Mouse (Mus musculus): Measurements from ENCODE around the gene Eci2. TPM values are rescaled to one million over a fixed set of nuclear protein-coding genes. Genes with fewer than 3 reads are reported as not detected.
"Not testable (repeated sequence)": the region's sequence is repeated elsewhere in the genome, so short reads cannot be mapped to it uniquely, and the experiment has no call there.

The Eci2 gene
- total RNA-seq, 1 experiment from 2014 or later: 110 TPM

- no peak for DNase-seq
Observed at GRCm38 (mm10) chr13:34991581-34992273, 35.2 kb downstream of the Eci2 start.

- DNase-seq: not testable (repeated sequence)
Observed at GRCm38 (mm10) chr13:34983479-34983878, 43.4 kb downstream of the Eci2 start.

- not testable (repeated sequence) for DNase-seq
Observed at GRCm38 (mm10) chr13:34978635-34979034, 48.3 kb downstream of the Eci2 start.

GRCm38 (mm10) chr13:34977410-34977809, 49.5 kb downstream of the Eci2 start:
- DNase-seq: no peak

GRCm38 (mm10) chr13:34976116-34976515, 50.8 kb downstream of the Eci2 start:
- no peak for DNase-seq

- DNase-seq: no peak
Observed at GRCm38 (mm10) chr13:34973770-34974169, 53.1 kb downstream of the Eci2 start.

- DNase-seq: no peak
Observed at GRCm38 (mm10) chr13:34973149-34973548, 53.7 kb downstream of the Eci2 start.

- DNase-seq: not testable (repeated sequence)
Observed at GRCm38 (mm10) chr13:34972456-34972855, 54.4 kb downstream of the Eci2 start.

GRCm38 (mm10) chr13:34965647-34966046, 61.2 kb downstream of the Eci2 start:
- DNase-seq: not testable (repeated sequence)

GRCm38 (mm10) chr13:34964866-34965265, 62.0 kb downstream of the Eci2 start:
- no peak for DNase-seq

GRCm38 (mm10) chr13:34964419-34964818, 62.5 kb downstream of the Eci2 start:
- DNase-seq: no peak

GRCm38 (mm10) chr13:34963511-34964397, 63.1 kb downstream of the Eci2 start, which contains the start of gene Eci3:
Eci3 (minus strand) TSS chr13:34963810.
- DNase-seq: peak; percentile 30

GRCm38 (mm10) chr13:34960996-34961770, 65.7 kb downstream of the Eci2 start:
- no peak for DNase-seq

GRCm38 (mm10) chr13:34958158-34958557, 68.7 kb downstream of the Eci2 start:
- not testable (repeated sequence) for DNase-seq

- no peak for DNase-seq
Observed at GRCm38 (mm10) chr13:34956901-34957300, 70.0 kb downstream of the Eci2 start.

GRCm38 (mm10) chr13:34951437-34951836, 75.5 kb downstream of the Eci2 start:
- not testable (repeated sequence) for DNase-seq

- DNase-seq: no peak
Observed at GRCm38 (mm10) chr13:34942370-34942769, 84.5 kb downstream of the Eci2 start.

- no peak for DNase-seq
Observed at GRCm38 (mm10) chr13:34934931-34935644, 91.8 kb downstream of the Eci2 start.

Data from adrenal gland, postnatal 25 days (tissue).